Mouse (Mus musculus) limb, embryonic 11.5 days (tissue): ENCODE measurements around the gene Hpse2. TPM values are rescaled to one million over a fixed set of nuclear protein-coding genes. Genes with fewer than 3 reads are reported as not detected.

Source experiments
- ATAC-seq: fragments of 200-750 bp; cut with Nextera tagmentation; 2 replicates; pipeline ENCODE4 v1.8.0; 2017; ENCODE audit warnings: low read depth; ENCODE audit not compliant: insufficient number of reproducible peaks, low FRiP score, low TSS enrichment
- DNase-seq: peaks from one replicate; pipeline ENCODE4 v3.0.0-alpha.2; 2015; ENCODE audit warnings: low spot score
- H3K27ac ChIP-seq: fragments of 300-500 bp; sonication (generic); replicated peaks from 2 replicates; pipeline ENCODE4 v1.5.1; 2014; ENCODE audit warnings: low read depth, mild to moderate bottlenecking, low read length
- H3K27me3 ChIP-seq: fragments of 300-500 bp; sonication (generic); 2 replicates; pipeline ENCODE4 v1.6.1; 2014; ENCODE audit warnings: mild to moderate bottlenecking, low read length, mixed read lengths; ENCODE audit not compliant: control insufficient read depth, insufficient read depth
- H3K36me3 ChIP-seq: fragments of 300-500 bp; sonication (generic); 2 replicates; pipeline ENCODE4 v1.6.1; 2014; ENCODE audit warnings: mild to moderate bottlenecking, low read length, moderate library complexity, mixed read lengths; ENCODE audit not compliant: control insufficient read depth, insufficient read depth
- H3K4me1 ChIP-seq: fragments of 300-500 bp; sonication (generic); 2 replicates; pipeline ENCODE4 v1.6.1; 2014; ENCODE audit warnings: low read length, mixed read lengths; ENCODE audit not compliant: control insufficient read depth, insufficient read depth
- H3K4me2 ChIP-seq: fragments of 300-500 bp; sonication (generic); 2 replicates; pipeline ENCODE4 v1.6.1; 2014; ENCODE audit warnings: low read depth, mild to moderate bottlenecking, moderate library complexity; ENCODE audit not compliant: severe bottlenecking
- H3K4me3 ChIP-seq: fragments of 300-500 bp; sonication (generic); 2 replicates; pipeline ENCODE4 v1.5.1; 2014; ENCODE audit warnings: low read depth, low read length
- H3K9ac ChIP-seq: fragments of 300-500 bp; sonication (generic); 2 replicates; pipeline ENCODE4 v1.6.1; 2014; ENCODE audit warnings: mild to moderate bottlenecking, low read length
- H3K9me3 ChIP-seq: fragments of 300-500 bp; sonication (generic); 2 replicates; pipeline ENCODE4 v1.6.1; 2016; ENCODE audit warnings: low read length; ENCODE audit not compliant: control insufficient read depth
- WGBS: fragments of 180-500 bp; shearing (Covaris S2); extraction: QIAGEN DNeasy Blood & Tissue Kit; methylation state at CpG from one replicate; pipeline ENCODE4 v1.1.7; 2014; 5-methylcytosine and 5-hydroxymethylcytosine counted together
- polyA plus RNA-seq: library from polyadenylated mRNA; unstranded; fragments of >200 nt; fragmentation: Nextera tagmentation; extraction: Ambion mirVana; gene quantifications from 2 replicates; pipeline ENCODE4 v1.2.1, GENCODE M21; 2014

Gene Hpse2
- polyA plus RNA-seq, 1 experiment from 2014 or later = 5.8 TPM

- Histone ChIP-seq H3K36me3 (no peaks in the 10 kb centered on the region), H3K27ac (no peak overlapping the region), H3K9ac (no peak overlapping the region), H3K4me3 (no peak overlapping the region), H3K27me3 (no peaks in the 10 kb centered on the region), H3K4me2 (no peak overlapping the region; the same call in 1 of the 2 replicates), H3K9me3 (no peaks in the 10 kb centered on the region), H3K4me1 (peaks cover 6% of the 10 kb centered on the region)
- DNase-seq (no peak), ATAC-seq (no peak)
- WGBS = 78% methylated on average over 8 of the region's 8 CpGs
Measured at GRCm38 (mm10) chr19:42767361-42767760, 620.8 kb downstream of the Hpse2 start.

- Histone ChIP-seq H3K4me1 (peaks cover 6% of the 10 kb centered on the region), H3K4me2 (no peak overlapping the region), H3K9ac (no peak overlapping the region), H3K27me3 (no peaks in the 10 kb centered on the region), H3K4me3 (no peak overlapping the region), H3K27ac (no peak overlapping the region), H3K36me3 (no peaks in the 10 kb centered on the region), H3K9me3 (no peaks in the 10 kb centered on the region)
- WGBS = 67% methylated on average over 10 of the region's 10 CpGs
- ATAC-seq (no peak), DNase-seq (no peak)
Measured at GRCm38 (mm10) chr19:42764398-42764797, 623.8 kb downstream of the Hpse2 start.

GRCm38 (mm10) chr19:42756671-42757070, 631.5 kb downstream of the Hpse2 start:
- H3K36me3 ChIP-seq = no peaks in the 10 kb centered on the region
- no peak overlapping the region for H3K9ac ChIP-seq
- H3K4me1 ChIP-seq = peaks cover 7% of the 10 kb centered on the region; the same call in 1 of the 2 replicates
- no peaks in the 10 kb centered on the region for H3K27me3 ChIP-seq
- no peak for DNase-seq
- no peak overlapping the region for H3K4me3 ChIP-seq
- no peak overlapping the region for H3K27ac ChIP-seq
- H3K4me2 ChIP-seq = no peak overlapping the region
- 91% methylated on average over 6 of the region's 6 CpGs for WGBS
- ATAC-seq = no peak
- H3K9me3 ChIP-seq = no peaks in the 10 kb centered on the region

GRCm38 (mm10) chr19:42755148-42755870, 632.8 kb downstream of the Hpse2 start:
- Histone ChIP-seq H3K4me3 (no peak overlapping the region), H3K27ac (no peak overlapping the region), H3K9me3 (no peaks in the 10 kb centered on the region), H3K4me1 (peaks cover 7% of the 10 kb centered on the region; the same call in 1 of the 2 replicates), H3K36me3 (no peaks in the 10 kb centered on the region), H3K4me2 (no peak overlapping the region), H3K9ac (no peak overlapping the region), H3K27me3 (no peaks in the 10 kb centered on the region)
- DNase-seq = no peak
- no peak for ATAC-seq
- 76% methylated on average over 15 of the region's 15 CpGs for WGBS

- Histone ChIP-seq H3K4me1 (peaks cover 7% of the 10 kb centered on the region; the same call in 1 of the 2 replicates), H3K36me3 (no peaks in the 10 kb centered on the region), H3K4me3 (no peak overlapping the region), H3K9me3 (no peaks in the 10 kb centered on the region), H3K27ac (no peak overlapping the region), H3K4me2 (peak overlapping the region; percentile 58; the same call in 1 of the 2 replicates), H3K9ac (no peak overlapping the region), H3K27me3 (no peaks in the 10 kb centered on the region)
- 48% methylated on average over 10 of the region's 11 CpGs for WGBS
- DNase-seq = peak; percentile 40
- peak; percentile 24; the same call in 1 of the 2 replicates for ATAC-seq
Measured at GRCm38 (mm10) chr19:42753141-42753917, 634.8 kb downstream of the Hpse2 start.

GRCm38 (mm10) chr19:42752363-42752931, 635.7 kb downstream of the Hpse2 start, which contains the start of gene Pyroxd2:
Gene Pyroxd2 (minus strand): TSS chr19:42752775.
- 5% methylated on average over 22 of the region's 22 CpGs for WGBS
- no peaks in the 10 kb centered on the region for H3K9me3 ChIP-seq
- ATAC-seq (peak; percentile 80; the same call in 1 of the 2 replicates), DNase-seq (peak; percentile 81)
- H3K4me3 ChIP-seq = peak within 1 kb of the TSS; percentile 21
- peak within 1 kb of the TSS; percentile 51 for H3K9ac ChIP-seq
- no peaks in the 10 kb centered on the region for H3K36me3 ChIP-seq
- H3K27ac ChIP-seq = peak within 1 kb of the TSS; percentile 30; the same call in 1 of the 2 replicates
- H3K27me3 ChIP-seq = no peaks in the 10 kb centered on the region
- H3K4me2 ChIP-seq = peak within 1 kb of the TSS; percentile 58
- peaks cover 7% of the 10 kb centered on the region; the same call in 1 of the 2 replicates for H3K4me1 ChIP-seq

GRCm38 (mm10) chr19:42750196-42750595, 638.0 kb downstream of the Hpse2 start:
- no peaks in the 10 kb centered on the region for H3K27me3 ChIP-seq
- WGBS = 71% methylated on average over 11 of the region's 11 CpGs
- H3K36me3 ChIP-seq = no peaks in the 10 kb centered on the region
- peaks cover 7% of the 10 kb centered on the region; the same call in 1 of the 2 replicates for H3K4me1 ChIP-seq
- no peak overlapping the region for H3K27ac ChIP-seq
- ATAC-seq (no peak), DNase-seq (no peak)
- H3K9me3 ChIP-seq = no peaks in the 10 kb centered on the region
- H3K4me2 ChIP-seq = no peak overlapping the region
- no peak overlapping the region for H3K9ac ChIP-seq
- no peak overlapping the region for H3K4me3 ChIP-seq

- Histone ChIP-seq H3K9me3 (no peaks in the 10 kb centered on the region), H3K27me3 (no peaks in the 10 kb centered on the region), H3K36me3 (no peaks in the 10 kb centered on the region), H3K4me1 (no peaks in the 10 kb centered on the region), H3K9ac (no peak overlapping the region), H3K4me3 (no peak overlapping the region), H3K27ac (no peak overlapping the region), H3K4me2 (no peak overlapping the region)
- DNase-seq (no peak), ATAC-seq (no peak)
- WGBS = 92% methylated on average over 8 of the region's 8 CpGs
Measured at GRCm38 (mm10) chr19:42746702-42747101, 641.5 kb downstream of the Hpse2 start.
